Mouse (Mus musculus) ES-E14 (cell line): ENCODE data around the gene Nr2f2.

Experiments
- CHD2 ChIP-seq: IDR thresholded peaks from 2 replicates; pipeline ENCODE4 v1.6.1; 2014; ENCODE audit warnings: mild to moderate bottlenecking, low read depth, low read length, inconsistent platforms
- HCFC1 ChIP-seq: IDR thresholded peaks from 2 replicates; pipeline ENCODE4 v1.6.1; 2012; ENCODE audit warnings: low read length, inconsistent platforms, borderline replicate concordance; ENCODE audit not compliant: insufficient read depth
- MAFK ChIP-seq: IDR thresholded peaks from 2 replicates; pipeline ENCODE4 v1.6.1; 2014; ENCODE audit warnings: mild to moderate bottlenecking, low read depth, low read length, inconsistent platforms; ENCODE audit not compliant: insufficient read depth
- ZC3H11A ChIP-seq: IDR thresholded peaks from 2 replicates; pipeline ENCODE4 v1.6.1; 2012; ENCODE audit warnings: low read depth, mild to moderate bottlenecking, inconsistent platforms, low read length, borderline replicate concordance
- ZNF384 ChIP-seq: IDR thresholded peaks from 2 replicates; pipeline ENCODE4 v1.6.1; 2012; ENCODE audit warnings: low read depth, low read length, inconsistent platforms

GRCm38 (mm10) chr7:70325381-70325780 is 41.2 kb downstream of the Nr2f2 start:
- TF ChIP-seq ZC3H11A: no peak
- no peak for TF ChIP-seq MAFK
- TF ChIP-seq CHD2: no peak
- no peak for TF ChIP-seq HCFC1
- no peak for TF ChIP-seq ZNF384
